Comparison of ENCODE assay signal across 23 mouse cellular contexts in the genomic region with DNA sequence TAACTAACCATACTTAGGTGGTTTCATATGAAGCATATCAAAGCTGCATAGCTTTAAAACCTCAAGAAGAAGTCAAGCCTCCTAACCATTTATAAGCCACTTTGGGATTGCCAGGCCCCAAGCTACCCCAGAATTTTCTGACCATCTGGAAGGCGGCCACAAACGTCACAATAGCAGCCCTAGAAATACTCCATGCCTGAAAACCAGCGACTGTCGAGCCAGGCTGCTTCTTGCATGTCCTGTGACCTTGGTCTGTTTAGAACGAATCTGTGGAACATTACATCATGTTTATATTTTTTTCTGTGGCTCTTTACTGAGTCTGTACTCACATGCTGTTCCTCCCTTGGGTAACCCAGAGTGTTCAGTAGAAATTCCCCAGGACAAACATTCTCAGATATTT.
DNase-seq lines count a peak whose midpoint lies in the region; ATAC-seq and TF ChIP-seq lines count a peak whose summit lies in the region.
"Had no signal": no experiment of that assay in that cellular context is flagged by ENCODE, and none has a peak within 500 bp of the region (broad histone marks: within the 10 kb centered on the region; RNA-seq: fewer than 3 reads in every experiment).

No protein-coding gene starts in this region.

- H3K4me2 ChIP-seq in kidney, embryonic 16.5 days (replicated peaks; ENCODE audit: low read depth, low read length): no peak overlapping the region
- H3K4me2 ChIP-seq: embryonic facial prominence, embryonic 12.5 days; forebrain, embryonic 12.5 days; heart, embryonic 11.5 days; heart, embryonic 15.5 days; hindbrain, embryonic 14.5 days; intestine, embryonic 15.5 days had no signal

- DNase-seq in kidney, adult 18-20 months: peak; percentile 2
- peak; percentile 65 for DNase-seq in Patski (ENCODE audit: low read depth, low spot score)
- DNase-seq in adrenal gland, postnatal 10 days: peak; percentile 20
- peak; percentile 45 for DNase-seq in brain, adult 2 months (ENCODE audit: low read depth, low spot score)
- DNase-seq in heart, postnatal 36 days: no peak
- DNase-seq in left cerebral cortex, adult 8-10 months (ENCODE audit: low spot score in 2 of 2): no peak
- DNase-seq: cerebellum, adult 18-20 months; cerebellum, adult 9-11 months; embryo, embryonic 11 days; forebrain, postnatal 0 days; gastrocnemius, postnatal 14 days; heart, adult 2 months; heart, postnatal 14 days; kidney, adult 8-10 months had no signal

- POLR2A ChIA-PET in Patski (lab: Charles Lee): no interaction called here

- WGBS in kidney, embryonic 16.5 days: 68% methylated on average over 5 of the region's 5 CpGs

- H3K36me3 ChIP-seq in kidney, embryonic 16.5 days (ENCODE audit: insufficient read depth, low read length): no peaks in the 10 kb centered on the region
- H3K36me3 ChIP-seq: embryonic facial prominence, embryonic 12.5 days; forebrain, embryonic 12.5 days; G1E; heart, embryonic 15.5 days; hindbrain, embryonic 10.5 days; intestine, embryonic 15.5 days had no signal

- no peak overlapping the region for H3K27ac ChIP-seq in kidney, embryonic 16.5 days (ENCODE audit: low read length)
- H3K27ac ChIP-seq: embryonic facial prominence, embryonic 12.5 days; forebrain, embryonic 12.5 days; heart, adult 2 months; heart, embryonic 15.5 days; hindbrain, embryonic 10.5 days; hindbrain, embryonic 14.5 days; intestine, embryonic 15.5 days had no signal

- H3K4me1 ChIP-seq in kidney, embryonic 16.5 days (ENCODE audit: insufficient read depth, low read length): no peaks in the 10 kb centered on the region
- H3K4me1 ChIP-seq: embryonic facial prominence, embryonic 12.5 days; forebrain, embryonic 12.5 days; heart, embryonic 15.5 days; hindbrain, embryonic 10.5 days; intestine, embryonic 15.5 days had no signal

- in situ Hi-C loops in Patski (cut with MboI; ENCODE audit: low pct_unique_long_range_greater_than_20kb): no loop called here

- no peaks in the 10 kb centered on the region for H3K9me3 ChIP-seq in kidney, embryonic 16.5 days (ENCODE audit: low read length)
- H3K9me3 ChIP-seq: embryonic facial prominence, embryonic 12.5 days; forebrain, embryonic 12.5 days; G1E; heart, embryonic 15.5 days; hindbrain, embryonic 10.5 days; intestine, embryonic 15.5 days had no signal

- no peak for TF ChIP-seq CTCF in Patski (IDR thresholded peaks at IDR 0.05)

- ATAC-seq in kidney, embryonic 16.5 days (ENCODE audit: low FRiP score, low TSS enrichment): no peak
- peak; percentile 87 for ATAC-seq in Patski
- ATAC-seq: forebrain, postnatal 0 days; intestine, embryonic 15.5 days had no signal

- no peak overlapping the region for H3K9ac ChIP-seq in kidney, embryonic 16.5 days (replicated peaks; ENCODE audit: low read length)
- H3K9ac ChIP-seq: embryonic facial prominence, embryonic 12.5 days; forebrain, embryonic 12.5 days; forebrain, postnatal 0 days; heart, embryonic 15.5 days; hindbrain, embryonic 14.5 days; intestine, embryonic 15.5 days had no signal

- intact Hi-C loops in heart, postnatal 36 days (cut with DNase I): no loop called here

- no peaks in the 10 kb centered on the region for H3K27me3 ChIP-seq in kidney, embryonic 16.5 days (ENCODE audit: insufficient read depth, low read length)
- H3K27me3 ChIP-seq in Patski: no peaks in the 10 kb centered on the region
- H3K27me3 ChIP-seq: embryonic facial prominence, embryonic 12.5 days; forebrain, embryonic 12.5 days; heart, embryonic 15.5 days; intestine, embryonic 15.5 days had no signal

- CTCF ChIA-PET in Patski (lab: Charles Lee): interaction anchor here (0.9 to 1.7 kb wide), 4 partner anchors 9 to 98 kb away, joined by 3 to 5 read pairs (median 3); no protein-coding TSS in a partner anchor

- H3K4me3 ChIP-seq in kidney, embryonic 16.5 days (ENCODE audit: low read length): no peak overlapping the region
- H3K4me3 ChIP-seq: embryonic facial prominence, embryonic 12.5 days; forebrain, embryonic 12.5 days; heart, adult 2 months; heart, embryonic 15.5 days; hindbrain, embryonic 10.5 days; intestine, embryonic 15.5 days had no signal

Comparison
In these comparisons a context has a peak if more than half of its experiments do, and no peak if none do; other contexts are left out.
1. DNase-seq: peak in kidney, adult 18-20 months (single experiment), Patski (single experiment), adrenal gland, postnatal 10 days (single experiment) and brain, adult 2 months (single experiment); none in heart, postnatal 36 days (0 of 2) and left cerebral cortex, adult 8-10 months (0 of 2).